Mouse (Mus musculus) MEL (cell line): ENCODE data around the gene Sf3b4. TPM values are rescaled to one million over a fixed set of nuclear protein-coding genes. Genes with fewer than 3 reads are reported as not detected.

Source experiments
- DNase-seq: peaks from one replicate; pipeline ENCODE4 v3.0.0; 2011; ENCODE audit warnings: low read depth, low spot score
- H3K27ac ChIP-seq: 2 replicates; pipeline ENCODE4 v1.5.1; 2012; ENCODE audit warnings: low read depth, mild to moderate bottlenecking, control low read depth, low read length, moderate library complexity; ENCODE audit not compliant: control insufficient read depth
- H3K27me3 ChIP-seq, 2 experiments: fragments of 150-350 bp in 1 of 2; sonication (generic) in 1 of 2; 2 replicates each; pipeline ENCODE4 v1.6.1; 2012; ENCODE audit warnings: low read length in 2 of 2, mild to moderate bottlenecking in 2 of 2, improper control_type of control experiment in 1 of 2, moderate library complexity in 1 of 2; ENCODE audit not compliant: insufficient read depth in 2 of 2, control insufficient read depth in 1 of 2
- H3K36me3 ChIP-seq, 2 experiments: 2 replicates each; pipeline ENCODE4 v1.6.1; 2012 to 2014; ENCODE audit warnings: low read length in 2 of 2, improper control_type of control experiment in 1 of 2, inconsistent platforms in 1 of 2, mild to moderate bottlenecking in 1 of 2; ENCODE audit not compliant: insufficient read depth in 2 of 2, control insufficient read depth in 1 of 2
- H3K4me1 ChIP-seq, 2 experiments: fragments of 150-350 bp in 1 of 2; sonication (generic) in 1 of 2; 2 replicates each; pipeline ENCODE4 v1.6.1; 2012; ENCODE audit warnings: low read length in 2 of 2, improper control_type of control experiment in 1 of 2, mild to moderate bottlenecking in 1 of 2; ENCODE audit not compliant: insufficient read depth in 2 of 2, control insufficient read depth in 1 of 2
- H3K4me3 ChIP-seq, 2 experiments: fragments of 150-350 bp in 1 of 2; sonication (generic) in 1 of 2; 2 replicates each; pipeline ENCODE4 v1.5.1; 2012; ENCODE audit warnings: low read depth in 2 of 2, low read length in 2 of 2, mild to moderate bottlenecking in 2 of 2, moderate library complexity in 2 of 2, control low read depth in 1 of 2, improper control_type of control experiment in 1 of 2; ENCODE audit not compliant: control insufficient read depth in 1 of 2, insufficient read depth in 1 of 2
- H3K79me2 ChIP-seq: 2 replicates; pipeline ENCODE4 v1.6.1; 2012; ENCODE audit warnings: mild to moderate bottlenecking, low read length, moderate library complexity; ENCODE audit not compliant: control insufficient read depth, poor library complexity, insufficient read depth
- H3K9ac ChIP-seq: 2 replicates; pipeline ENCODE4 v1.6.1; 2012; ENCODE audit warnings: low read depth, mild to moderate bottlenecking, control low read depth, low read length, moderate library complexity; ENCODE audit not compliant: control insufficient read depth, poor library complexity, severe bottlenecking
- H3K9me3 ChIP-seq: fragments of 150-350 bp; sonication (generic); replicated peaks from 2 replicates; pipeline ENCODE4 v1.6.1; 2012; ENCODE audit warnings: mild to moderate bottlenecking, low read length, improper control_type of control experiment, moderate library complexity; ENCODE audit not compliant: insufficient read depth
- CTCF ChIP-seq, 3 experiments: IDR thresholded peaks in 2 of 3; conservative IDR thresholded peaks in 1 of 3; 2 replicates each; pipeline ENCODE4 v1.5.1; 2011 to 2012; ENCODE audit warnings: low read length in 3 of 3, low read depth in 2 of 3, mild to moderate bottlenecking in 2 of 3, improper control_type of control experiment in 1 of 3, inconsistent platforms in 1 of 3, mixed read lengths in 1 of 3, moderate library complexity in 1 of 3; ENCODE audit not compliant: control insufficient read depth in 1 of 3, insufficient read depth in 1 of 3, poor library complexity in 1 of 3, severe bottlenecking in 1 of 3
- GATA1 ChIP-seq: IDR thresholded peaks from 2 replicates; pipeline ENCODE4 v1.6.1; 2011; ENCODE audit warnings: low read depth, low read length, improper control_type of control experiment
- JUND ChIP-seq: IDR thresholded peaks from 2 replicates; pipeline ENCODE4 v1.6.1; 2011; ENCODE audit warnings: low read depth, mild to moderate bottlenecking, improper control_type of control experiment, low read length
- KAT2A ChIP-seq: conservative IDR thresholded peaks from 2 replicates; pipeline ENCODE4 v1.6.1; 2012; ENCODE audit warnings: low read depth, low read length, improper control_type of control experiment, inconsistent platforms
- MXI1 ChIP-seq: IDR thresholded peaks from 2 replicates; pipeline ENCODE4 v1.6.1; 2011; ENCODE audit warnings: mild to moderate bottlenecking, low read depth, low read length, improper control_type of control experiment
- POLR2A ChIP-seq, 2 experiments: IDR thresholded peaks; 2 replicates each; pipeline ENCODE4 v1.6.1; 2011 to 2012; ENCODE audit warnings: low read length in 2 of 2, mild to moderate bottlenecking in 2 of 2, control low read depth in 1 of 2, improper control_type of control experiment in 1 of 2, low read depth in 1 of 2, moderate library complexity in 1 of 2; ENCODE audit not compliant: control insufficient read depth in 1 of 2, insufficient read depth in 1 of 2, poor library complexity in 1 of 2
- SMC3 ChIP-seq: IDR thresholded peaks from 2 replicates; pipeline ENCODE4 v1.6.1; 2011; ENCODE audit warnings: low read depth, low read length, improper control_type of control experiment
- TBP ChIP-seq: IDR thresholded peaks from 2 replicates; pipeline ENCODE4 v1.8.0; 2011; ENCODE audit warnings: low read depth, low read length, improper control_type of control experiment
- USF1 ChIP-seq: IDR thresholded peaks from 2 replicates; pipeline ENCODE4 v1.6.1; 2014; ENCODE audit warnings: low read depth, mild to moderate bottlenecking, inconsistent platforms, low read length, improper control_type of control experiment, moderate library complexity
- ZMIZ1 ChIP-seq: IDR thresholded peaks from 2 replicates; pipeline ENCODE4 v1.6.1; 2012; ENCODE audit warnings: low read depth, mild to moderate bottlenecking, inconsistent platforms, low read length, improper control_type of control experiment, moderate library complexity
- polyA plus RNA-seq, 2 experiments: library from polyadenylated mRNA; stranded (reverse) in 1 of 2; unstranded in 1 of 2; fragments of >175 nt in 1 of 2; fragments of >200 nt in 1 of 2; gene quantifications; 2 replicates each; pipeline versions ENCODE4 v1.2.1 to v1.2.4; 2012; ENCODE audit warnings: low replicate concordance in 2 of 2, low read depth in 1 of 2; ENCODE audit not compliant: insufficient read length in 2 of 2, insufficient read depth in 1 of 2, missing spikeins in 1 of 2
- total RNA-seq: library from RNA; depleted of rRNA; stranded (reverse); fragments of 300-350 nt; gene quantifications from 2 replicates; pipeline ENCODE4 v1.2.3, GENCODE M21; 2012

The Sf3b4 gene
- total and polyA plus RNA-seq, 3 experiments: 102 to 423 (median 157) TPM

DNA sequence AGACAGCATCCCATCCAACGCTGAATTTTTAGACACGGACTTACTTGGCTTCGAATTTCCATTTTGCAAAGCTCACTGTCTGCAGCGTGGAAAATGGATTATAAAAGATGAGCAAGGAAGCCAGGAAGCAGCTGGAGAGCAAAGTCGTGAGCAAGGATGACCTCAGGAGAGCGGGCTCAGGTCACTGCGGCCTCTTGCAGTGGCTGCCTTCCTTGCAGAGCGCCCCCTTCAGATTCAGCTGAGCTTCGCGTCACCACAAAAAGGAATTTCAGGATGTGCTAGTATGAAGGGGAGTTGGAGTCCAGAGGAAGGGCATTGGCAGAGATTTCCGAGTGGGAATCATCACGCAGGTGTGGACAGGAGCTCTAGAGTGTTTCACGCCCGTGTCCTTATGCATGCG lies 37.1 kb downstream of the Sf3b4 start:
- no peak overlapping the region for H3K9ac ChIP-seq
- no peak for DNase-seq
- H3K4me3 ChIP-seq: no peak overlapping the region
- H3K36me3 ChIP-seq: no peaks in the 10 kb centered on the region
- no peak for TF ChIP-seq JUND
- peak; percentile 40 to 64 (median 50); a peak in 5 of 6 replicates for TF ChIP-seq CTCF (IDR thresholded peaks at IDR 0.05 in 2 of 3, conservative IDR thresholded peaks at IDR 0.05 in 1 of 3; ENCODE audit: control insufficient read depth in 1 of 3, insufficient read depth in 1 of 3, low read depth in 2 of 3, low read length in 3 of 3, poor library complexity in 1 of 3, severe bottlenecking in 1 of 3)
- TF ChIP-seq SMC3: peak; percentile 24
- H3K9me3 ChIP-seq: no peaks in the 10 kb centered on the region
- no peaks in the 10 kb centered on the region for H3K4me1 ChIP-seq
- H3K79me2 ChIP-seq: no peaks in the 10 kb centered on the region
- no peak overlapping the region for H3K27ac ChIP-seq
- peaks cover 32 to 61% of the 10 kb centered on the region in 2 experiments for H3K27me3 ChIP-seq

DNA sequence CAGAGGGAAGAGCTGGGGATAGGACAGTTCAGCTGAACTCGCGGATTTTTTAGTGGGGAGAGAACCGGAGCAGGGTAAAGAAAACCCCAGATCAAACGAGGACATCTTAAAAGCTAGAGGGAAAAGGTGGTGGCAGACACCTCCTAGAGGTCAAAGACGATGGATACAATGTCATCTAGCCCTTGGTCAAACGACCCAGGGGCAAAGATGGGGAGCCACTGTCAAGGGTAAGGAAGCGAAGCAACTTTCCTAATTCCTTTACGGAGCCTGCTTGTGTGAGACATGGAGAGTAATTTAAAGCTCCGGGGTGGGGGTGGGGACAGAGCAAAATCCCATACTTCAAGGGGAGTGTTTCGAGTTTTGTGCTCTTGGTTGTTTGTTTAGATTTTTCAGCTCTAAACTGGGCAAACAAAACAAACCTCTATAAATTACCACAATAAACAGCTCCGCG lies 47.1 kb downstream of the Sf3b4 start:
- H3K9me3 ChIP-seq: no peaks in the 10 kb centered on the region
- peaks cover 18% of the 10 kb centered on the region; the same call in 1 of the 2 replicates for H3K79me2 ChIP-seq
- H3K4me1 ChIP-seq: peaks cover 0 to 19% of the 10 kb centered on the region in 2 experiments; a peak in 3 of 4 replicates
- H3K4me3 ChIP-seq: peak overlapping the region; percentile 61 to 68
- peaks cover 0 to 6% of the 10 kb centered on the region in 2 experiments; a peak in 3 of 4 replicates for H3K27me3 ChIP-seq
- TF ChIP-seq KAT2A (no peak), USF1 (no peak), POLR2A (IDR thresholded peaks at IDR 0.05; ENCODE audit: control insufficient read depth in 1 of 2, insufficient read depth in 1 of 2, low read depth in 1 of 2, low read length in 2 of 2, poor library complexity in 1 of 2) (0 out of 4 replicates have a peak, but pooled peaks of 1 of the 2 experiments have one; percentile 2), CTCF (IDR thresholded peaks at IDR 0.05 in 2 of 3, conservative IDR thresholded peaks at IDR 0.05 in 1 of 3; ENCODE audit: control insufficient read depth in 1 of 3, insufficient read depth in 1 of 3, low read depth in 2 of 3, low read length in 3 of 3, poor library complexity in 1 of 3, severe bottlenecking in 1 of 3) (peak in 2 of 3 experiments; percentile 7 to 41; a peak in 2 of 6 replicates)
- peak overlapping the region; percentile 84 for H3K9ac ChIP-seq
- DNase-seq: no peak
- peaks cover 0 to 31% of the 10 kb centered on the region in 2 experiments; a peak in 2 of 4 replicates for H3K36me3 ChIP-seq
- H3K27ac ChIP-seq: peak overlapping the region; percentile 99

DNA sequence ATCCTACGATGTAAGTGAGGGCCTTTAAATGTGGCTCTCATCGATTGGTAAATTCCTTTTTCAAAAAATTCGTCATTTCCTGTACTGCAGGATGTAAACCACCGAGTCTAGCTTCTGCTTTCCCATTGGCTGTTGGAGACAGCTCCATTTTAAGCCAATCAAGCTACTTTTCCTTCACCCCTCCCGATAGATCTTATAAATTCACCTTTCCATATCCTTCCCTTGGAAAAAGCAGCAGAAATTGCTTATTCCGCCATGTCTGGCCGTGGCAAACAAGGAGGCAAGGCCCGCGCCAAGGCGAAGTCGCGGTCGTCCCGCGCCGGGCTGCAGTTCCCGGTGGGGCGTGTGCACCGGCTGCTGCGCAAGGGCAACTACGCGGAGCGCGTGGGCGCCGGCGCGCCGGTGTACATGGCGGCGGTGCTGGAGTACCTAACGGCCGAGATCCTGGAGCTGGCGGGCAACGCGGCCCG lies 47.6 kb downstream of the Sf3b4 start, which contains the start of the genes Bola1 and Hist2h2ab:
TSS of gene Bola1 (minus strand) at position 49 of the 470 bp plus-strand sequence.
TSS of gene Hist2h2ab (plus strand) at position 205 of the 470 bp plus-strand sequence.
- H3K9me3 ChIP-seq: no peaks in the 10 kb centered on the region
- peak; percentile 99 for DNase-seq
- peaks cover 18% of the 10 kb centered on the region; the same call in 1 of the 2 replicates for H3K79me2 ChIP-seq
- TF ChIP-seq GATA1: peak; percentile 28
- TF ChIP-seq TBP: peak; percentile 98
- no peak for TF ChIP-seq ZMIZ1
- no peak for TF ChIP-seq MXI1
- TF ChIP-seq POLR2A (IDR thresholded peaks at IDR 0.05; ENCODE audit: control insufficient read depth in 1 of 2, insufficient read depth in 1 of 2, low read depth in 1 of 2, low read length in 2 of 2, poor library complexity in 1 of 2): peak in 1 of 2 experiments; percentile 90; a peak in 3 of 4 replicates
- TF ChIP-seq, all 39 proteins: peak for 3
- Histone ChIP-seq H3K27me3 (peaks cover 0 to 2% of the 10 kb centered on the region in 2 experiments; a peak in 2 of 4 replicates), H3K4me1 (peaks cover 0 to 20% of the 10 kb centered on the region in 2 experiments; a peak in 3 of 4 replicates), H3K36me3 (peaks cover 0 to 31% of the 10 kb centered on the region in 2 experiments; a peak in 2 of 4 replicates), H3K4me3 (peak within 1 kb of the TSS; percentile 61 to 68), H3K27ac (peak within 1 kb of the TSS; percentile 99), H3K9ac (peak within 1 kb of the TSS; percentile 88)
